Mouse (Mus musculus): ENCODE measurements around the gene Gm20388.

Gm20388 gene

GRCm38 (mm10) chr8:121544276-121544785, 1633.7 kb downstream of the Gm20388 start, which contains the start of gene 1700018B08Rik:
1700018B08Rik (minus strand) TSS chr8:121544320.
- no peak for DNase-seq

GRCm38 (mm10) chr8:121544936-121545335, 1634.3 kb downstream of the Gm20388 start:
- no peak for DNase-seq

- peak; percentile 40 to 79 for DNase-seq
Observed at GRCm38 (mm10) chr8:121547132-121547531, 1636.5 kb downstream of the Gm20388 start.

- no peak for DNase-seq
Observed at GRCm38 (mm10) chr8:121550056-121550455, 1639.4 kb downstream of the Gm20388 start.

- DNase-seq = no peak
Observed at GRCm38 (mm10) chr8:121551065-121551985, 1640.7 kb downstream of the Gm20388 start.

- no peak for DNase-seq
Observed at GRCm38 (mm10) chr8:121552506-121552905, 1641.9 kb downstream of the Gm20388 start.

GRCm38 (mm10) chr8:121553831-121554475, 1643.3 kb downstream of the Gm20388 start:
- no peak for DNase-seq

- no peak for DNase-seq
Observed at GRCm38 (mm10) chr8:121557746-121558145, 1647.1 kb downstream of the Gm20388 start.

- DNase-seq = no peak
Observed at GRCm38 (mm10) chr8:121558538-121558937, 1647.9 kb downstream of the Gm20388 start.

- DNase-seq = no peak
Observed at GRCm38 (mm10) chr8:121559801-121560200, 1649.2 kb downstream of the Gm20388 start.

GRCm38 (mm10) chr8:121560432-121561100, 1649.9 kb downstream of the Gm20388 start:
- no peak for DNase-seq

GRCm38 (mm10) chr8:121561636-121562345, 1651.2 kb downstream of the Gm20388 start:
- DNase-seq = no peak

- peak; percentile 15 to 29 for DNase-seq
Observed at GRCm38 (mm10) chr8:121562941-121563351, 1652.3 kb downstream of the Gm20388 start.

GRCm38 (mm10) chr8:121563701-121564100, 1653.1 kb downstream of the Gm20388 start:
- no peak for DNase-seq

- DNase-seq = no peak
Observed at GRCm38 (mm10) chr8:121568321-121568720, 1657.7 kb downstream of the Gm20388 start.

- DNase-seq = no peak
Observed at GRCm38 (mm10) chr8:121570335-121570734, 1659.7 kb downstream of the Gm20388 start.

GRCm38 (mm10) chr8:121570801-121571200, 1660.2 kb downstream of the Gm20388 start:
- no peak for DNase-seq

GRCm38 (mm10) chr8:121572121-121572520, 1661.5 kb downstream of the Gm20388 start:
- no peak for DNase-seq

- DNase-seq = peak in 1 of 2 experiments; percentile 34
Observed at GRCm38 (mm10) chr8:121573275-121573674, 1662.6 kb downstream of the Gm20388 start.

- no peak for DNase-seq
Observed at GRCm38 (mm10) chr8:121575661-121576060, 1665.0 kb downstream of the Gm20388 start.

- DNase-seq = no peak
Observed at GRCm38 (mm10) chr8:121577751-121578675, 1667.4 kb downstream of the Gm20388 start.

All from kidney, adult 8-10 months (tissue).